Mouse (Mus musculus) inflammation-experienced regulatory T-cells (primary cell): ENCODE results near the gene Tmbim6. TPM values are rescaled to one million over a fixed set of nuclear protein-coding genes. Genes with fewer than 3 reads are reported as not detected.

Source experiments
- polyA plus RNA-seq, 2 experiments: library from polyadenylated mRNA; unstranded; fragments of 100-300 nt; shearing (Covaris generic); gene quantifications; one replicate each; pipeline ENCODE4 v1.2.1; 2017

Tmbim6 gene
- polyA plus RNA-seq: 100 to 1,000 TPM; 158 to 161 TPM

DNA sequence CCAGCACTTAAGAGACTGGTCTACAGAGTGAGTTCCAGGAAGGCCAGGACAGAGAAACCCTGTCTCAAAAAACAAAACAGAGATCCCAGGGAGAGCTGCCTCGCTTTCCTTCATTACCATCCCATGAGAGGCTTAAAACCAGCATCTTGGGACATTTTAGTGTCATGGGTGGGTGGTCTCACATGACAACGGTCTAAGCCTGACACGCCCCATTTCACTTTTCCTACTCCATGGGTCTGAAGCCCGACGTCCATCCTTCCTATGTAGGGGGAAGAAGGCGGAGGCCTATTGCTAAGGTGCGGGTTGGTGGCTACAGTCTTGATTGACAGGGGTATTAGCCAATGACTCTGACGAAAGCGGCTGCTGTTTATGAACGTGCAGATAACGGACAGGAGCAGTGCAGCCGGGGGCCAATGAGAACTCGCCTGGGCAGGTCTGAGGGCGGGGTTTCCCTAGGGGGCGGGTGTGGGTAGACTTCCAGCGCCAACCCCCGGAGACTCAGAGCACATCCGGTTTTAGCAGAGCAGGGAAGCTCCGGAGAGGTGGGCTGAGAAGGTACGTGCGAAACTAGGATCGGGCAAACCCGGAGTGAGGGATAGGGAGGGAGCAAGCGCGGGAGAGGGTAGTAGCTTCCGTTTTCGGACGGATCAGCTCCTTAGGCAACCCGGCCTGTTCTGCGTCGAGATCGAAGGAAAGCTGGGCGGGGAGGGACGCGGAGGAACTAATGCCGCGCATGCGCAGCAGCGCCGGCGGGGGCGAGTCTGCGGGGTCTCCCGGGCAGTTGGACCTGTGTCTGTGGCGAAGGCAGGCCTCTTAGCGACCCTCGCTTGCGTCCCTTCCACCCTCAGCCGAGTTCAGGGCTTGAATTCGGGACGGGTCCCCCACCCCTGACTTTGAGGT lies at the start of gene Tmbim6:
Tmbim6 (plus strand) TSS at position 397 of the 900 bp plus-strand sequence.

DNA sequence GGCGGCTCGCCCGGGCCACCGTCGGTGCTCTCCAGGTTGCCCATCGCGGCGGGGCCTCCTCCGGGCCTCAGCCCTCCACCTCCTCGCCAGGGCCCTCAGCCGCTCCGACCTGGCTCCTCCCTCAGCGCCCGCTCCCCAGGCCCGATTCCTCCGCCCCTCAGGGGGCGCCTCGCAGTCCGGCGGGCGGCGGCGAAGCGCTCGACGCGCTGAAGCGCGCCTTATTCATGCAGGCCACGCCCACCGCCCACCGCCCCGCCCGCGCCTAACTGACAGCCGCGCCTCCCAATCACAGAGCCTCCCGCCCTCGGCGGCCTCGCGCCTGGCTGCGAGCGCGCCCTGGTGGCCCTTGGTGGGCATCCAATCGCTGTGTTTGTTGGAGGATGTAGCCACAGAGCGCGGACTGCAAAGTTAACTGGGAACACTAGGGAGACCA lies 22.4 kb upstream of the Tmbim6 start, which contains the start of gene Fmnl3:
Fmnl3 (minus strand) TSS at position 224 of the 433 bp plus-strand sequence.

DNA sequence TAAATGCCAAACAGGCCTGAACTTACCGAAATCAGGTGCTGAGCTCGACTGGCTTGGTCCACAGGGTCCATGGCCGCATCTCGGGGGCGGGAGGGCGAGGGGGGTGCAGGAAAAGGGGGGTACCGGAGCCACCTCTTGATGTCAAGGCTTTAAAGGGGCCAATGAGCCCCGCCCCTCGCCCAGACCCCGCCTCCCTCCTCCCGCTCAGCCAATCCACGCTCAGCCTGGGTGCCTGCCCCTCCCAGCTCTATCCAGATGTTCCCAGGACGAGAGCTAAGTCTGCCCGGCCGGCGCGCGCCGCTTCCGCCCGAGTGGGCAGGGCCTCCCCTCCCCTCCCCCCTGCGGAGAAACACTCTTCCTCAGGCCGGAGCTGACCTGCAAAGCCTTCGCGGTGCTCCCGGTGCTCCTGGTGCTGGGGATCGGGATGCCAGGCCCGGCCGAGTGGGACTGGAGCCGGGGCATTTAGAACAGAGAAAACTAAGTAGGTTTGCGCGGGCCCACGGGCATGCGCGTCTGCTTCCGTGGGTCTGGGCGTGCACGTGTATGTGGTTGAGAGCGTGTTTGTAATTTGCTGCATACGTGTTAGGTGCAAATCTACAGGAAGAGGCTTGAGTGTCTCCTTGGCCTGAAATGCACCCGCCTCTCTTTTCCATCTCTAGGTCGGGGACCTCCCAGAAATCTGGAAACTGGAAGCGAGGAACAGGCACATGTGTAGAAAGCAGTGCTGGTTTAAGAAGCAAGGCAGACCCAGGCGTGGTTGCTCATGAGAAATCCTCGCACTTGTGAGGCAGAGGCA lies 65.1 kb downstream of the Tmbim6 start, which contains the start of gene Nckap5l:
Nckap5l (minus strand) TSS at position 143 of the 796 bp plus-strand sequence.

Other genes starting within 250 kb of the Tmbim6 start
- gene Kcnh3, start 168.0 kb upstream of the Tmbim6 start, polyA plus RNA-seq: 1 to 10 TPM in 1 of 2 experiments, under 1 TPM in 1; 0.52 to 3.8 TPM
- gene Mcrs1, start 140.9 kb upstream of the Tmbim6 start, polyA plus RNA-seq: 10 to 100 TPM; 90.8 to 91.0 TPM
- gene Prpf40b, start 97.8 kb upstream of the Tmbim6 start, polyA plus RNA-seq: 10 to 100 TPM; 18.7 to 19.1 TPM
- under 1 TPM; 0.18 to 0.55 TPM for gene Fam186b, start 97.0 kb upstream of the Tmbim6 start, polyA plus RNA-seq
- 10 to 100 TPM; 50.8 to 74.1 TPM for gene Fmnl3, start 22.4 kb upstream of the Tmbim6 start, polyA plus RNA-seq
- gene Nckap5l, start 64.9 kb downstream of the Tmbim6 start, polyA plus RNA-seq: 10 to 100 TPM in 1 of 2 experiments, 1 to 10 TPM in 1; 8.5 to 10.4 TPM
- gene Bcdin3d, start 81.8 kb downstream of the Tmbim6 start, polyA plus RNA-seq: 10 to 100 TPM; 22.9 to 25.2 TPM
- gene Faim2, start 135.3 kb downstream of the Tmbim6 start, polyA plus RNA-seq: under 1 TPM; 0.17 to 0.23 TPM
- gene Aqp2, start 186.2 kb downstream of the Tmbim6 start, polyA plus RNA-seq: under 1 TPM; 0.18 to 0.86 TPM
- gene Aqp5, start 197.9 kb downstream of the Tmbim6 start, polyA plus RNA-seq: 10 to 100 TPM in 1 of 2 experiments, under 1 TPM in 1; 0.16 to 11.5 TPM
- gene Aqp6, start 208.5 kb downstream of the Tmbim6 start, polyA plus RNA-seq: under 1 TPM in 1 of 2 experiments, not detected in 1; 0.13 TPM